28 mouse cellular contexts compared by ENCODE assay signal in genomic region chr19:59480563-59480962, GRCm38 (mm10). TPM values are rescaled to one million over a fixed set of nuclear protein-coding genes. Genes with fewer than 3 reads are reported as not detected.
"Had no signal": no experiment of that assay in that cellular context is flagged by ENCODE, and none has a peak within 500 bp of the region (broad histone marks: within the 10 kb centered on the region; RNA-seq: fewer than 3 reads in every experiment).

No protein-coding gene starts in this region.

- H3K9me3 ChIP-seq: heart, embryonic 12.5 days; hindbrain, embryonic 13.5 days; hindbrain, embryonic 15.5 days; intestine, embryonic 15.5 days; kidney, embryonic 15.5 days; limb, embryonic 13.5 days; limb, embryonic 15.5 days; liver, embryonic 12.5 days had no signal

- H3K4me1 ChIP-seq: heart, embryonic 12.5 days; hindbrain, embryonic 13.5 days; hindbrain, embryonic 15.5 days; intestine, embryonic 15.5 days; kidney, embryonic 15.5 days; limb, embryonic 15.5 days; liver, embryonic 12.5 days had no signal

- H3K27ac ChIP-seq: heart, adult 2 months; hindbrain, embryonic 13.5 days; hindbrain, embryonic 15.5 days; hindbrain, postnatal 0 days; intestine, embryonic 15.5 days; kidney, embryonic 15.5 days; kidney, postnatal 0 days; limb, embryonic 13.5 days; limb, embryonic 15.5 days; liver, embryonic 12.5 days; liver, embryonic 14.5 days had no signal

- DNase-seq: gastrocnemius, postnatal 14 days; gastrocnemius, postnatal 36 days; heart, adult 2 months; heart, postnatal 14 days; heart, postnatal 36 days; kidney, adult 11 months; kidney, adult 2 months; kidney, adult 9 months; kidney, postnatal 14 days; kidney, postnatal 36 days; layer of hippocampus, adult 9-11 months; layer of hippocampus, postnatal 36 days had no signal

- H3K9ac ChIP-seq: heart, embryonic 12.5 days; hindbrain, embryonic 13.5 days; hindbrain, embryonic 15.5 days; intestine, embryonic 15.5 days; kidney, embryonic 15.5 days; limb, embryonic 13.5 days; limb, embryonic 15.5 days; liver, embryonic 12.5 days; liver, embryonic 14.5 days had no signal

- H3K36me3 ChIP-seq: heart, embryonic 12.5 days; hindbrain, embryonic 13.5 days; hindbrain, embryonic 15.5 days; intestine, embryonic 15.5 days; kidney, embryonic 15.5 days; limb, embryonic 13.5 days; limb, embryonic 15.5 days; liver, embryonic 12.5 days had no signal

- H3K27me3 ChIP-seq: kidney, embryonic 15.5 days had no signal

- H3K4me3 ChIP-seq: heart, adult 2 months; heart, embryonic 12.5 days; hindbrain, embryonic 13.5 days; hindbrain, embryonic 15.5 days; intestine, embryonic 15.5 days; kidney, embryonic 15.5 days; limb, embryonic 13.5 days; limb, embryonic 15.5 days; liver, embryonic 12.5 days had no signal

- H3K4me2 ChIP-seq: heart, embryonic 12.5 days; hindbrain, embryonic 13.5 days; hindbrain, embryonic 15.5 days; intestine, embryonic 15.5 days; kidney, embryonic 15.5 days; limb, embryonic 13.5 days; limb, embryonic 15.5 days; liver, embryonic 12.5 days had no signal

- ATAC-seq: hindbrain, postnatal 0 days; intestine, embryonic 15.5 days; liver, embryonic 12.5 days had no signal

RNA-seq across cellular contexts. Expression of gene Emx2, which starts 22.4 kb away (rescaled TPM):
- total RNA-seq: heart, adult 2 months; heart, postnatal 14 days; heart, postnatal 36 days; hematopoietic stem cell, adult 5-6 weeks; liver, adult 2 months had no signal
- polyA plus RNA-seq: heart, adult 2 months; heart, embryonic 12.5 days; heart, embryonic 14.5 days; heart, embryonic 16.5 days; large intestine, adult 2 months; liver, adult 2 months had no signal
